Mouse (Mus musculus) brain, embryonic 14.5 days (tissue): ENCODE measurements at regions not wholly inside any gene's neighbourhood (a gene's known extent, or its start where the extent isn't known, plus 50 kb on each side); places are given as distances from the start of the nearest gene placed in this dataset.

Source experiments
- CTCF ChIP-seq: fragments of 200-500 bp; IDR thresholded peaks from 2 replicates; pipeline ENCODE4 v1.5.1; 2012; ENCODE audit warnings: inconsistent platforms, mild to moderate bottlenecking, moderate library complexity, borderline replicate concordance; ENCODE audit not compliant: insufficient read depth, insufficient read length; ENCODE audit errors: extremely low read depth
- POLR2A ChIP-seq: fragments of 200-500 bp; IDR thresholded peaks from 2 replicates; pipeline ENCODE4 v1.6.1; 2012; ENCODE audit warnings: mild to moderate bottlenecking, inconsistent platforms, borderline replicate concordance; ENCODE audit not compliant: poor library complexity, insufficient read depth, insufficient read length, severe bottlenecking; ENCODE audit errors: extremely low read depth

- TF ChIP-seq POLR2A = no peak
- no peak for TF ChIP-seq CTCF
Observed at GRCm38 (mm10) chr2:146721184-146721715, 134.4 kb upstream of the Kiz start.
